Mouse (Mus musculus): ENCODE measurements around the gene Scn8a. TPM values are rescaled to one million over a fixed set of nuclear protein-coding genes. Genes with fewer than 3 reads are reported as not detected.
A peak's percentile ranks its signal among the peaks of the same experiment; 100 is the strongest.

The Scn8a gene
- total and polyA plus RNA-seq, 2 experiments from 2014 or later, result 22.4 to 37.7 TPM

DNA sequence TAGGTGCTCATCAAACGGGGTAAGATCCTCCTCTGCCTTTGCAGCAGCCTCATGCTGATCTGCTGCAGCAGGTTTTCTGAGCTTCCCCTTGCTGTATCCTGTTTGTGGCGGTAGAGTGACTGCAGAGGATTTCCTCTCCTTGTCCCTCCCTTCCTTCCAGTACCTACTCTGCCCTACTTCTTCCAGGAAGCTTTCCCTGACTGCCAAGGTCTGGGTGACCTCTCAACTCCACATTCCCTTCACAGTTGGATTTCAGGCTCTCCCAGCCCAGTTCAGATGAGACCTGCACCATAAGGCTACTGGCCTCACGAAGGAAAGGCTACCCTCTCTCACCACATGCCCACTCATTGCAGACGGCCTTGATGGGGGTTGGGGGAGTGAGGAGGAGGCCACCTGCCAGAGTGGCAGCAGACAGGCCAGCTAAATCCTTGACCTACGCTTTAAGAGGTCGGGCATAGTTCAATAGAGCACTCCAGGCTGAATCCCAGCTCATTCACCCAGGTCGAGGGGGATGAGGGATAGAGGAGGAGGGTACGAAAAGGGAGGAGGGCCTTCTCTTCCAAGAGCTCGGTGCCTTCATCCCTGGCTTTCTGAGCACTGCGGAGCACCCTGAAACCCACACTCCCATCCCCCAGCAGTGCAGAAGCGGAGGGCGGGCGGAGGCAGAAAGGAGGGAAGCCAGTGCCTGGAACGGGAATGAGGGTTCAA is 222.6 kb downstream of the Scn8a start:
- Histone ChIP-seq H3K27me3 (ENCODE audit: insufficient read depth, low read length) (no peaks in the 10 kb centered on the region), H3K36me3 (ENCODE audit: insufficient read depth, low read length) (no peaks in the 10 kb centered on the region), H3K4me2 (ENCODE audit: low read depth, low read length, poor library complexity, severe bottlenecking) (no peak overlapping the region), H3K9ac (replicated peaks; ENCODE audit: low read length, poor library complexity, severe bottlenecking) (no peak overlapping the region), H3K9me3 (ENCODE audit: low read length) (no peaks in the 10 kb centered on the region), H3K27ac (ENCODE audit: low read depth, low read length) (no peak overlapping the region), H3K4me3 (ENCODE audit: low read depth, low read length) (no peak overlapping the region), H3K4me1 (ENCODE audit: insufficient read depth, low read length) (peaks cover 5% of the 10 kb centered on the region; the same call in 1 of the 2 replicates)
- WGBS, result 33% methylated on average over 14 of the region's 14 CpGs
- no peak for DNase-seq (ENCODE audit: low spot score)
- no peak for ATAC-seq (ENCODE audit: low FRiP score)
- TF ChIP-seq CTCF (IDR thresholded peaks at IDR 0.05), result no peak

DNA sequence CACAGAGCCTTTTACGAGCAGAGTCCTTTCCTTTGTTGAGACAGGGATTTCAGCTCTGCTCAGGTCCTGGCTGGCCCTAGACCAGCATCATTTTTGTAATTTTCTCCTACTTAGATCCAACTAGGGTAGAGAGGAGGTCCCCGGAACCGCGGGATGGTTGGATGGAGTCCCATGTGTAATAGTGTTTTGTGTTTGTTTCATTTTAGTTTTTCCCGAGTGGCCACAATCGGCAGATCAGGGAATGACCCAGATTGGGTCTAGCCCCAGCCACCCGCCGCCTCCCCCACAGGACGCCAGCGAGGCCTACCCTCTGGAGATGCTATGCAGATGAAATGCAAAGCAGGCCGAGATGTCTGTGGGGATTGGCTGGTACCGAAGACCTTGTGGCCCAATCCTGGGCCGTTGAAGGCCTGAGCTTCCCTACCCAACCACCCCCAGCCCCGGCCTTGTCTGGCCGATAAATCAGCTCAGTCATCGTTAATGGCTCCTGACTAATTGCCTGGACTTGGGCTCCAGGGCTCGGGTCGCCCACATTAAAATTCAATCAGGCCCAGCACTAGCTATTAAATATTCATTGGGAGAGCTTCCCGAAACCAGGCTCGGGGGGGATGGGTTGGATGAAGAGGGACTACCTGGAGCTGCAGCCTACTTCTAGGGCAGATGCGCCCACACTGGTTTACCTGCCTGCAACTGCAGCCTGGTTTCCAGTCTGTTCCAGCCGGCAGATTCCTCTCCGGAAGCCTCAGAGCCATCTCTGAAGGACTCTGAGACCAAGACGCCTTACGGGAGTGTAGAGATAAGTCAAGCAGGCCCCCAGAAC is 223.4 kb downstream of the Scn8a start:
- no peak overlapping the region; the same call in 1 of the 2 replicates for H3K9ac ChIP-seq (replicated peaks; ENCODE audit: low read length, poor library complexity, severe bottlenecking)
- TF ChIP-seq CTCF (IDR thresholded peaks at IDR 0.05), result no peak
- DNase-seq (ENCODE audit: low spot score) (peak; percentile 67), ATAC-seq (ENCODE audit: low FRiP score) (peak; percentile 59)
- no peaks in the 10 kb centered on the region for H3K27me3 ChIP-seq (ENCODE audit: insufficient read depth, low read length)
- H3K27ac ChIP-seq (ENCODE audit: low read depth, low read length), result no peak overlapping the region; the same call in none of the 2 replicates
- WGBS, result 15% methylated on average over 25 of the region's 25 CpGs
- no peaks in the 10 kb centered on the region for H3K36me3 ChIP-seq (ENCODE audit: insufficient read depth, low read length)
- H3K4me2 ChIP-seq (ENCODE audit: low read depth, low read length, poor library complexity, severe bottlenecking), result no peak overlapping the region; the same call in 1 of the 2 replicates
- no peak overlapping the region for H3K4me3 ChIP-seq (ENCODE audit: low read depth, low read length)
- peaks cover 5% of the 10 kb centered on the region; the same call in 1 of the 2 replicates for H3K4me1 ChIP-seq (ENCODE audit: insufficient read depth, low read length)
- no peaks in the 10 kb centered on the region for H3K9me3 ChIP-seq (ENCODE audit: low read length)

DNA sequence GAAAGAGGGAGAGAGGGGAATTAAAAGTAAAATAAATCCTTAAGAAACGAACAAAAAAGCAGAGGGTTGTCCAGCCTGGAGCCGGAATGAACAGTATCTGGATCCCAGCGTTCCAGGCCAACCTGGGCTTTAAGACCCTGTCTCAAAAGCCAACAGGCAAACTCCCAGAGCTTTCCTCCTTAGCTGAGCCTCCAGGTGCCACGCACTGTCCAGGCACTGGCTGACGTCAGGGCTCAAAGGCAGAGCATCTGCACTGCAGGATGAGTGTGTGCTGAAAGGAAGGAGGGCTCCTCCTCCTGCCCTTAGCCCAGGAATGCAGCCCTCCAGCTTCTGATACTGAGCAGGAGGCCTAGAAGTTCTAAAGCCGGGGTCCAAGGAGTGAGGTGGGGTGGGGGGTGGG is 224.3 kb downstream of the Scn8a start:
- Histone ChIP-seq H3K9ac (replicated peaks; ENCODE audit: low read length, poor library complexity, severe bottlenecking) (no peak overlapping the region; the same call in 1 of the 2 replicates), H3K9me3 (ENCODE audit: low read length) (no peaks in the 10 kb centered on the region), H3K27me3 (ENCODE audit: insufficient read depth, low read length) (no peaks in the 10 kb centered on the region), H3K4me3 (ENCODE audit: low read depth, low read length) (no peak overlapping the region), H3K4me1 (ENCODE audit: insufficient read depth, low read length) (0 out of 2 replicates have a peak, but pooled peaks cover 3% of the 10 kb centered on the region), H3K36me3 (ENCODE audit: insufficient read depth, low read length) (no peaks in the 10 kb centered on the region), H3K4me2 (ENCODE audit: low read depth, low read length, poor library complexity, severe bottlenecking) (no peak overlapping the region), H3K27ac (ENCODE audit: low read depth, low read length) (no peak overlapping the region)
- DNase-seq (ENCODE audit: low spot score) (no peak), ATAC-seq (ENCODE audit: low FRiP score) (no peak)
- TF ChIP-seq CTCF (IDR thresholded peaks at IDR 0.05), result no peak
- WGBS, result 41% methylated on average over 6 of the region's 6 CpGs

DNA sequence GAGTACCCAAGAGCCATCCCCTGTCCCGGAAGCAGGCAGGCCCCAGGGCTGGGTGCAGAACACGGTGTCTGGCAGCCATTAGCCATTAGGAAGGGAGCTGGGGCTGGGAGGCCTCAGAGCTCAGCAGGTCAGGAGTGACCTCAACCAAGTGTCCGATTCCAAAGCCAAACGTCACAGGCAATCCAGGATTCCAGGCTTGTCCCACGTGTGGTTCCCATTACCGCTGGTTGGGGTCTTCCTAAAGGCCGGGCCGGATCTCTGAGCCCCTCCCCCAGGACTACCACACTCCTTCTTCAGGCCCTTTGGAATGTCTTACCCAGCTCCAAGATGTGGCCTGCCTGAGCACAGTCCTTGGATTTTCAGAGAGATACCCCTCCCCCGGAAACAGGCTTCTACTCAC is 225.3 kb downstream of the Scn8a start:
- no peak overlapping the region for H3K4me3 ChIP-seq (ENCODE audit: low read depth, low read length)
- H3K4me2 ChIP-seq (ENCODE audit: low read depth, low read length, poor library complexity, severe bottlenecking), result no peak overlapping the region
- no peaks in the 10 kb centered on the region for H3K27me3 ChIP-seq (ENCODE audit: insufficient read depth, low read length)
- ATAC-seq (ENCODE audit: low FRiP score) (no peak), DNase-seq (ENCODE audit: low spot score) (no peak)
- no peak overlapping the region for H3K9ac ChIP-seq (replicated peaks; ENCODE audit: low read length, poor library complexity, severe bottlenecking)
- no peak for TF ChIP-seq CTCF (IDR thresholded peaks at IDR 0.05)
- WGBS, result 67% methylated on average over 9 of the region's 9 CpGs
- H3K36me3 ChIP-seq (ENCODE audit: insufficient read depth, low read length), result no peaks in the 10 kb centered on the region
- no peaks in the 10 kb centered on the region for H3K9me3 ChIP-seq (ENCODE audit: low read length)
- no peak overlapping the region for H3K27ac ChIP-seq (ENCODE audit: low read depth, low read length)
- 0 out of 2 replicates have a peak, but pooled peaks cover 3% of the 10 kb centered on the region for H3K4me1 ChIP-seq (ENCODE audit: insufficient read depth, low read length)

DNA sequence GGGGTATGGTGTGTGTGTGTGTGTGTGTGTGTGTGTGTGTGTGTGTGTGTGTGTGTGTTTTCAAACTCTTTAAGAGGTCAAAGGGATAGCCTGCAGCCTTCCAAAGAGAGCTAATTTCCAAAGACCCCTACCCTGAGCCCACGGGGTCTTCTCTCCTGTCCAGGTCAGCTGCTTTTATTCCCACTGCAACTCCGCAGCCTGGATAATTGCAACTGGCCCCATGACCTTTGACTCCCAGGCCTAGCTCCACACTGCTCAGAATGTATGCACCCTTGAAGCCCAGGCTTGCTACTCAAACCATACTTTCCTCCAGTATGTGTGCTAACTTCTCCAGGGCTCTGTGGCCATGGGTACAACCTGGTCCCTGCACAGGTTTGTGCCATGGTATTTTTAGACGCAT is 225.7 kb downstream of the Scn8a start:
- DNase-seq (ENCODE audit: low spot score) (no peak), ATAC-seq (ENCODE audit: low FRiP score) (no peak)
- H3K36me3 ChIP-seq (ENCODE audit: insufficient read depth, low read length), result no peaks in the 10 kb centered on the region
- no peaks in the 10 kb centered on the region for H3K27me3 ChIP-seq (ENCODE audit: insufficient read depth, low read length)
- no peak for TF ChIP-seq CTCF (IDR thresholded peaks at IDR 0.05)
- no peak overlapping the region for H3K4me3 ChIP-seq (ENCODE audit: low read depth, low read length)
- H3K4me2 ChIP-seq (ENCODE audit: low read depth, low read length, poor library complexity, severe bottlenecking), result no peak overlapping the region
- 65% methylated on average over 3 of the region's 3 CpGs for WGBS
- no peaks in the 10 kb centered on the region for H3K9me3 ChIP-seq (ENCODE audit: low read length)
- no peak overlapping the region for H3K9ac ChIP-seq (replicated peaks; ENCODE audit: low read length, poor library complexity, severe bottlenecking)
- no peak overlapping the region for H3K27ac ChIP-seq (ENCODE audit: low read depth, low read length)
- 0 out of 2 replicates have a peak, but pooled peaks cover 3% of the 10 kb centered on the region for H3K4me1 ChIP-seq (ENCODE audit: insufficient read depth, low read length)

Other genes starting within 250 kb of the Scn8a start
- 1.2 and 2.5 TPM in 2 replicates for gene Smagp, start 232.9 kb upstream of the Scn8a start, total RNA-seq (2014; rRNA removed)
- gene Smagp, start 232.9 kb upstream of the Scn8a start, polyA plus RNA-seq (2015; fragmentation: Nextera tagmentation; extraction: Ambion mirVana), result 2.6 and 3.8 TPM in 2 replicates
- 2.1 and 2.7 TPM in 2 replicates for gene Bin2, start 200.3 kb upstream of the Scn8a start, total RNA-seq (2014; rRNA removed)
- gene Bin2, start 200.3 kb upstream of the Scn8a start, polyA plus RNA-seq (2015; fragmentation: Nextera tagmentation; extraction: Ambion mirVana), result 1.2 TPM in 2 replicates
- gene Cela1, start 181.9 kb upstream of the Scn8a start, total RNA-seq (2014; rRNA removed), result 2.0 TPM in 1 of 2 replicates, not detected in the other
- 2.0 TPM in 2 replicates for gene Cela1, start 181.9 kb upstream of the Scn8a start, polyA plus RNA-seq (2015; fragmentation: Nextera tagmentation; extraction: Ambion mirVana)
- 0.16 and 0.71 TPM in 2 replicates for gene Galnt6, start 140.5 kb upstream of the Scn8a start, total RNA-seq (2014; rRNA removed)
- 0.20 and 0.22 TPM in 2 replicates for gene Galnt6, start 140.5 kb upstream of the Scn8a start, polyA plus RNA-seq (2015; fragmentation: Nextera tagmentation; extraction: Ambion mirVana)
- 31.2 and 31.8 TPM in 2 replicates for gene Slc4a8, start 108.1 kb upstream of the Scn8a start, total RNA-seq (2014; rRNA removed)
- 31.0 and 37.3 TPM in 2 replicates for gene Slc4a8, start 108.1 kb upstream of the Scn8a start, polyA plus RNA-seq (2015; fragmentation: Nextera tagmentation; extraction: Ambion mirVana)
- gene Gm47841, start 177.5 kb downstream of the Scn8a start, total RNA-seq (2014; rRNA removed), result not detected in 2 replicates
- not detected in 2 replicates for gene Gm47841, start 177.5 kb downstream of the Scn8a start, polyA plus RNA-seq (2015; fragmentation: Nextera tagmentation; extraction: Ambion mirVana)
- gene Fignl2, start 208.7 kb downstream of the Scn8a start, total RNA-seq (2014; rRNA removed), result 1.0 and 3.4 TPM in 2 replicates
- gene Fignl2, start 208.7 kb downstream of the Scn8a start, polyA plus RNA-seq (2015; fragmentation: Nextera tagmentation; extraction: Ambion mirVana), result 0.04 and 0.05 TPM in 2 replicates
- gene Ankrd33, start 245.9 kb downstream of the Scn8a start, total RNA-seq (2014; rRNA removed), result not detected in 2 replicates
- not detected in 2 replicates for gene Ankrd33, start 245.9 kb downstream of the Scn8a start, polyA plus RNA-seq (2015; fragmentation: Nextera tagmentation; extraction: Ambion mirVana)

Measured in midbrain, postnatal 0 days (tissue).